Mouse (Mus musculus) forebrain, embryonic 14.5 days (tissue): ENCODE data around the gene Plce1. TPM values are rescaled to one million over a fixed set of nuclear protein-coding genes. Genes with fewer than 3 reads are reported as not detected.
"Not testable (repeated sequence)": the region's sequence is repeated elsewhere in the genome, so short reads cannot be mapped to it uniquely, and the experiment has no call there.

Experiments used
- ATAC-seq: fragments of 200-750 bp; cut with Nextera tagmentation; 2 replicates; pipeline ENCODE4 v1.8.0; 2017; ENCODE audit warnings: mild to moderate bottlenecking, moderate library complexity
- DNase-seq: peaks from one replicate; pipeline ENCODE4 v3.0.0-alpha.2; 2015; ENCODE audit warnings: low spot score
- H3K27ac ChIP-seq: fragments of 300-500 bp; sonication (generic); 2 replicates; pipeline ENCODE4 v1.5.1; 2014; ENCODE audit warnings: low read depth, mild to moderate bottlenecking, control low read depth, low read length, moderate library complexity
- H3K27me3 ChIP-seq: fragments of 300-500 bp; sonication (generic); replicated peaks from 2 replicates; pipeline ENCODE4 v1.6.1; 2014; ENCODE audit warnings: low read length, control low read depth, mixed read lengths; ENCODE audit not compliant: control insufficient read depth, insufficient read depth
- H3K36me3 ChIP-seq: fragments of 300-500 bp; sonication (generic); 2 replicates; pipeline ENCODE4 v1.6.1; 2014; ENCODE audit warnings: low read length, control low read depth; ENCODE audit not compliant: control insufficient read depth, insufficient read depth
- H3K4me1 ChIP-seq: fragments of 300-500 bp; sonication (generic); 2 replicates; pipeline ENCODE4 v1.6.1; 2014; ENCODE audit warnings: antibody characterized with exemption, low read length, control low read depth; ENCODE audit not compliant: control insufficient read depth, insufficient read depth
- H3K4me2 ChIP-seq: fragments of 300-500 bp; sonication (generic); 2 replicates; pipeline ENCODE4 v1.6.1; 2014; ENCODE audit warnings: mild to moderate bottlenecking, control low read depth, low read length
- H3K4me3 ChIP-seq: fragments of 300-500 bp; sonication (generic); 2 replicates; pipeline ENCODE4 v1.5.1; 2014; ENCODE audit warnings: low read depth, low read length, control low read depth
- H3K9ac ChIP-seq: fragments of 300-500 bp; sonication (generic); 2 replicates; pipeline ENCODE4 v1.6.1; 2014; ENCODE audit warnings: mild to moderate bottlenecking, low read length, control low read depth, moderate library complexity
- H3K9me3 ChIP-seq: fragments of 300-500 bp; sonication (generic); replicated peaks from 2 replicates; pipeline ENCODE4 v1.6.1; 2016; ENCODE audit warnings: low read length, control low read depth, mixed read lengths; ENCODE audit not compliant: control insufficient read depth
- WGBS: fragments of 180-500 bp; shearing (Covaris S2); extraction: QIAGEN DNeasy Blood & Tissue Kit; methylation state at CpG from one replicate; pipeline ENCODE4 v1.1.7; 2014; 5-methylcytosine and 5-hydroxymethylcytosine counted together
- polyA plus RNA-seq: library from polyadenylated mRNA; unstranded; fragments of >200 nt; fragmentation: Nextera tagmentation; extraction: Ambion mirVana; gene quantifications from 2 replicates; pipeline ENCODE4 v1.2.1, GENCODE M21; 2014

Plce1 gene
- polyA plus RNA-seq, 1 experiment from 2014 or later, result 3.4 TPM

GRCm38 (mm10) chr19:38626246-38627015 is 145.5 kb downstream of the Plce1 start:
- H3K4me3 ChIP-seq, result no peak overlapping the region
- 69% methylated on average over 9 of the region's 9 CpGs for WGBS
- H3K4me1 ChIP-seq, result no peaks in the 10 kb centered on the region
- no peak overlapping the region for H3K4me2 ChIP-seq
- H3K27me3 ChIP-seq, result no peaks in the 10 kb centered on the region
- H3K36me3 ChIP-seq, result no peaks in the 10 kb centered on the region
- no peaks in the 10 kb centered on the region for H3K9me3 ChIP-seq
- ATAC-seq (no peak), DNase-seq (no peak)
- H3K9ac ChIP-seq, result no peak overlapping the region
- no peak overlapping the region for H3K27ac ChIP-seq

- Histone ChIP-seq H3K4me3 (no peak overlapping the region), H3K36me3 (no peaks in the 10 kb centered on the region), H3K4me2 (no peak overlapping the region), H3K9ac (no peak overlapping the region), H3K27ac (no peak overlapping the region), H3K9me3 (no peaks in the 10 kb centered on the region), H3K4me1 (no peaks in the 10 kb centered on the region), H3K27me3 (no peaks in the 10 kb centered on the region)
- WGBS, result 87% methylated on average over 9 of the region's 9 CpGs
- ATAC-seq, result no peak
- DNase-seq, result no peak
Measured at GRCm38 (mm10) chr19:38627075-38627768, 146.3 kb downstream of the Plce1 start.

- Histone ChIP-seq H3K4me1 (no peaks in the 10 kb centered on the region), H3K27me3 (no peaks in the 10 kb centered on the region), H3K4me3 (no peak overlapping the region), H3K4me2 (no peak overlapping the region), H3K9ac (no peak overlapping the region), H3K36me3 (no peaks in the 10 kb centered on the region), H3K9me3 (no peaks in the 10 kb centered on the region), H3K27ac (no peak overlapping the region)
- DNase-seq, result no peak
- ATAC-seq, result no peak
- WGBS, result 80% methylated on average over 3 of the region's 3 CpGs
Measured at GRCm38 (mm10) chr19:38632251-38632650, 151.3 kb downstream of the Plce1 start.

- H3K9ac ChIP-seq, result no peak overlapping the region
- H3K4me1 ChIP-seq, result no peaks in the 10 kb centered on the region
- H3K27me3 ChIP-seq, result no peaks in the 10 kb centered on the region
- DNase-seq (no peak), ATAC-seq (no peak)
- WGBS, result 79% methylated on average over 5 of the region's 5 CpGs
- no peak overlapping the region for H3K4me2 ChIP-seq
- no peaks in the 10 kb centered on the region for H3K9me3 ChIP-seq
- no peak overlapping the region for H3K27ac ChIP-seq
- H3K36me3 ChIP-seq, result no peaks in the 10 kb centered on the region
- H3K4me3 ChIP-seq, result no peak overlapping the region
Measured at GRCm38 (mm10) chr19:38633306-38633705, 152.4 kb downstream of the Plce1 start.

GRCm38 (mm10) chr19:38639050-38639449 is 158.1 kb downstream of the Plce1 start:
- DNase-seq, result no peak
- ATAC-seq, result no peak
- WGBS, result 90% methylated on average over 3 of the region's 3 CpGs
- Histone ChIP-seq H3K27ac (no peak overlapping the region), H3K4me2 (no peak overlapping the region), H3K27me3 (no peaks in the 10 kb centered on the region), H3K9ac (no peak overlapping the region), H3K4me1 (no peaks in the 10 kb centered on the region), H3K4me3 (no peak overlapping the region), H3K36me3 (no peaks in the 10 kb centered on the region), H3K9me3 (no peaks in the 10 kb centered on the region)

- Histone ChIP-seq H3K27ac (no peak overlapping the region), H3K9me3 (no peaks in the 10 kb centered on the region), H3K27me3 (no peaks in the 10 kb centered on the region), H3K4me1 (no peaks in the 10 kb centered on the region), H3K4me2 (no peak overlapping the region), H3K9ac (no peak overlapping the region), H3K36me3 (no peaks in the 10 kb centered on the region), H3K4me3 (no peak overlapping the region)
- ATAC-seq (no peak), DNase-seq (no peak)
- 85% methylated on average over 3 of the region's 3 CpGs for WGBS
Measured at GRCm38 (mm10) chr19:38639805-38640204, 158.9 kb downstream of the Plce1 start.

GRCm38 (mm10) chr19:38642515-38642914 is 161.6 kb downstream of the Plce1 start:
- DNase-seq, result peak; percentile 20
- H3K9me3 ChIP-seq, H3K27ac ChIP-seq, H3K4me3 ChIP-seq, ATAC-seq, H3K36me3 ChIP-seq, H3K9ac ChIP-seq, H3K4me2 ChIP-seq, H3K27me3 ChIP-seq, H3K4me1 ChIP-seq: not testable (repeated sequence)
- 48% methylated on average over 1 of the region's 1 CpGs for WGBS

- WGBS, result 79% methylated on average over 6 of the region's 6 CpGs
- no peaks in the 10 kb centered on the region for H3K9me3 ChIP-seq
- H3K4me1 ChIP-seq, result no peaks in the 10 kb centered on the region
- ATAC-seq (no peak), DNase-seq (no peak)
- no peak overlapping the region for H3K4me3 ChIP-seq
- no peak overlapping the region for H3K27ac ChIP-seq
- H3K27me3 ChIP-seq, result no peaks in the 10 kb centered on the region
- no peak overlapping the region for H3K9ac ChIP-seq
- no peaks in the 10 kb centered on the region for H3K36me3 ChIP-seq
- no peak overlapping the region for H3K4me2 ChIP-seq
Measured at GRCm38 (mm10) chr19:38644871-38645595, 164.1 kb downstream of the Plce1 start.

GRCm38 (mm10) chr19:38657980-38658379 is 177.1 kb downstream of the Plce1 start:
- DNase-seq, result no peak
- no peak for ATAC-seq

More at GRCm38 (mm10) chr19:38657980-38658379, 177.1 kb downstream of the Plce1 start:
- Histone ChIP-seq H3K27ac (no peak overlapping the region), H3K4me3 (no peak overlapping the region), H3K4me1 (no peaks in the 10 kb centered on the region), H3K9ac (no peak overlapping the region), H3K9me3 (no peaks in the 10 kb centered on the region), H3K27me3 (no peaks in the 10 kb centered on the region), H3K4me2 (no peak overlapping the region), H3K36me3 (no peaks in the 10 kb centered on the region)
- 91% methylated on average over 13 of the region's 13 CpGs for WGBS
